Mouse (Mus musculus) liver, embryonic 14.5 days (tissue): ENCODE results near the gene Krt25. TPM values are rescaled to one million over a fixed set of nuclear protein-coding genes. Genes with fewer than 3 reads are reported as not detected.

Experiments
- ATAC-seq: fragments of 200-750 bp; cut with Nextera tagmentation; 2 replicates; pipeline ENCODE4 v1.8.0; 2017; ENCODE audit warnings: moderate number of reproducible peaks, mild to moderate bottlenecking, moderate library complexity; ENCODE audit not compliant: insufficient read depth
- DNase-seq, 3 experiments: peaks; one replicate each; pipeline ENCODE4 v3.0.0-alpha.2; 2012 to 2013; ENCODE audit warnings: low read depth in 3 of 3, low spot score in 3 of 3
- H3K27ac ChIP-seq: fragments of 300-500 bp; sonication (generic); 2 replicates; pipeline ENCODE4 v1.5.1; 2014; ENCODE audit warnings: moderate library complexity, mild to moderate bottlenecking, control low read depth, inconsistent platforms
- H3K27me3 ChIP-seq: fragments of 300-500 bp; sonication (generic); 2 replicates; pipeline ENCODE4 v1.6.1; 2014; ENCODE audit warnings: mild to moderate bottlenecking, low read length, moderate library complexity; ENCODE audit not compliant: control insufficient read depth, insufficient read depth
- H3K36me3 ChIP-seq: fragments of 300-500 bp; sonication (generic); replicated peaks from 2 replicates; pipeline ENCODE4 v1.6.1; 2014; ENCODE audit warnings: low read depth; ENCODE audit not compliant: control insufficient read depth, insufficient read depth
- H3K4me1 ChIP-seq, 2 experiments: fragments of 200-500 bp in 1 of 2; fragments of 300-500 bp in 1 of 2; sonication (generic) in 1 of 2; replicated peaks; 2 replicates each; pipeline ENCODE4 v1.6.1; 2012 to 2014; ENCODE audit warnings: antibody characterized with exemption in 1 of 2, inconsistent platforms in 1 of 2, low read length in 1 of 2; ENCODE audit not compliant: control insufficient read depth in 2 of 2, insufficient read depth in 2 of 2
- H3K4me2 ChIP-seq: fragments of 300-500 bp; sonication (generic); 2 replicates; pipeline ENCODE4 v1.6.1; 2014; ENCODE audit warnings: low read depth, mild to moderate bottlenecking, control low read depth, moderate library complexity
- H3K4me3 ChIP-seq, 2 experiments: fragments of 200-500 bp in 1 of 2; fragments of 300-500 bp in 1 of 2; sonication (generic) in 1 of 2; 2 replicates each; pipeline ENCODE4 v1.5.1; 2012 to 2014; ENCODE audit warnings: low read depth in 2 of 2, low read length in 2 of 2, mild to moderate bottlenecking in 2 of 2, control low read depth in 1 of 2, inconsistent platforms in 1 of 2, moderate library complexity in 1 of 2; ENCODE audit not compliant: insufficient read depth in 1 of 2
- H3K9ac ChIP-seq: fragments of 300-500 bp; sonication (generic); replicated peaks from 2 replicates; pipeline ENCODE4 v1.6.1; 2014; ENCODE audit warnings: mild to moderate bottlenecking, control low read depth, moderate library complexity
- H3K9me3 ChIP-seq: fragments of 300-500 bp; sonication (generic); 2 replicates; pipeline ENCODE4 v1.6.1; 2016; ENCODE audit warnings: low read length, mixed read lengths; ENCODE audit not compliant: control insufficient read depth
- CTCF ChIP-seq: IDR thresholded peaks from 2 replicates; pipeline ENCODE4 v1.5.1; 2016; ENCODE audit warnings: antibody characterized with exemption, low read depth, control low read depth
- EP300 ChIP-seq: IDR thresholded peaks from 2 replicates; pipeline ENCODE4 v1.6.1; 2016; ENCODE audit warnings: antibody characterized with exemption, low read depth
- WGBS: fragments of 180-500 bp; shearing (Covaris S2); extraction: QIAGEN DNeasy Blood & Tissue Kit; methylation state at CpG from one replicate; pipeline ENCODE4 v1.1.7; 2014; ENCODE audit not compliant: insufficient replicate concordance; 5-methylcytosine and 5-hydroxymethylcytosine counted together
- polyA plus RNA-seq, 2 experiments: library from polyadenylated mRNA; depleted of rRNA in 1 of 2; stranded (reverse) in 1 of 2; unstranded in 1 of 2; fragments of >200 nt; fragmentation: Nextera tagmentation in 1 of 2; extraction: Ambion mirVana in 1 of 2; gene quantifications; 2 replicates each; pipeline versions ENCODE4 v1.2.1 to v1.2.3; 2012 to 2014

Gene Krt25
- polyA plus RNA-seq, 2 experiments = not detected

GRCm38 (mm10) chr11:99329655-99330054 is 6.9 kb upstream of the Krt25 start:
- Histone ChIP-seq H3K9me3 (no peaks in the 10 kb centered on the region), H3K27me3 (no peaks in the 10 kb centered on the region), H3K27ac (no peak overlapping the region), H3K36me3 (no peaks in the 10 kb centered on the region), H3K9ac (no peak overlapping the region), H3K4me1 (no peaks in the 10 kb centered on the region), H3K4me3 (no peak overlapping the region), H3K4me2 (no peak overlapping the region)
- ATAC-seq (no peak), DNase-seq (no peak)
- 53% methylated on average over 2 of the region's 2 CpGs for WGBS
- no peak for TF ChIP-seq EP300
- TF ChIP-seq CTCF = no peak

- H3K9ac ChIP-seq = no peak overlapping the region
- H3K9me3 ChIP-seq = no peaks in the 10 kb centered on the region
- no peak for ATAC-seq
- no peak overlapping the region for H3K4me2 ChIP-seq
- DNase-seq = no peak
- no peak overlapping the region for H3K27ac ChIP-seq
- no peaks in the 10 kb centered on the region for H3K27me3 ChIP-seq
- TF ChIP-seq EP300 = no peak
- no peak overlapping the region for H3K4me3 ChIP-seq
- H3K36me3 ChIP-seq = no peaks in the 10 kb centered on the region
- WGBS = 75% methylated on average over 14 of the region's 14 CpGs
- H3K4me1 ChIP-seq = no peaks in the 10 kb centered on the region
Observed at GRCm38 (mm10) chr11:99321094-99321493, 1.7 kb downstream of the Krt25 start.

GRCm38 (mm10) chr11:99319127-99319526 is 3.6 kb downstream of the Krt25 start:
- Histone ChIP-seq H3K4me1 (peaks cover 0 to 2% of the 10 kb centered on the region in 2 experiments; a peak in 2 of 4 replicates), H3K9me3 (no peaks in the 10 kb centered on the region), H3K9ac (no peak overlapping the region), H3K27me3 (no peaks in the 10 kb centered on the region), H3K36me3 (no peaks in the 10 kb centered on the region), H3K4me3 (no peak overlapping the region), H3K4me2 (no peak overlapping the region), H3K27ac (no peak overlapping the region)
- ATAC-seq = no peak
- WGBS = 63% methylated on average over 9 of the region's 9 CpGs
- TF ChIP-seq CTCF = no peak
- no peak for TF ChIP-seq EP300
- DNase-seq = no peak

GRCm38 (mm10) chr11:99316543-99316942 is 6.2 kb downstream of the Krt25 start:
- no peak overlapping the region for H3K9ac ChIP-seq
- no peaks in the 10 kb centered on the region for H3K9me3 ChIP-seq
- no peak for DNase-seq
- no peak for ATAC-seq
- H3K36me3 ChIP-seq = no peaks in the 10 kb centered on the region
- no peaks in the 10 kb centered on the region for H3K27me3 ChIP-seq
- H3K27ac ChIP-seq = no peak overlapping the region
- peaks cover 0 to 2% of the 10 kb centered on the region in 2 experiments; a peak in 2 of 4 replicates for H3K4me1 ChIP-seq
- TF ChIP-seq CTCF (no peak), EP300 (no peak)
- 56% methylated on average over 8 of the region's 8 CpGs for WGBS
- no peak overlapping the region for H3K4me2 ChIP-seq
- H3K4me3 ChIP-seq = no peak overlapping the region

DNA sequence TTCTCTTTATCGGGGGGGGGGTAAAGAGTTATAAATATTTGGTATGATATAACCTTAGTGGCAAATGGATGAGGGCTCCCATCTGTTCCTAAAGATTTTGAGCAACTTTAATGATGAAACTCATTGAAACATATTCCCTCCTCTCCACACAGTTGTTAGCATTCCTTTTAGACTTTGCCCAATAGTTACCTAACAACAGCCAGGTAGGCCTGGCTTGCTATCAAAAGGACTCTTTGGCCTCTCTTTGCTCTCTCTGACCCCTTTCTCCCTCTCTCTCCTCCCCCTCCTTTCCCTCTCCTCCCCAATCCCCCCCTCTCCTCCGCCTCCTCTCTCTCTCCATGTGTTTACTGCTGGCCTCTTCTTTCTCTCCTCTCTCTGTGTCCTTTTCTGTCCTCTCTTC is 8.2 kb downstream of the Krt25 start:
- DNase-seq (peak in 1 of 3 experiments; percentile 13), ATAC-seq (peak; percentile 56; the same call in 1 of the 2 replicates)
- Histone ChIP-seq H3K9me3 (no peaks in the 10 kb centered on the region), H3K27me3 (no peaks in the 10 kb centered on the region), H3K4me2 (no peak overlapping the region), H3K4me3 (no peak overlapping the region), H3K4me1 (peaks cover 0 to 2% of the 10 kb centered on the region in 2 experiments; a peak in 2 of 4 replicates), H3K27ac (no peak overlapping the region), H3K36me3 (no peaks in the 10 kb centered on the region), H3K9ac (no peak overlapping the region)
- 61% methylated on average over 2 of the region's 2 CpGs for WGBS
- TF ChIP-seq CTCF = no peak
- no peak for TF ChIP-seq EP300
